Mouse (Mus musculus) hematopoietic stem cell, adult 5-6 weeks (primary cell): ENCODE measurements around the gene Kcnn4. TPM values are rescaled to one million over a fixed set of nuclear protein-coding genes. Genes with fewer than 3 reads are reported as not detected.

Experiments
- ATAC-seq, 2 experiments: fragments of 125-278 bp in 1 of 2; replicated peaks in 1 of 2; 2 replicates each; pipeline ENCODE4 v1.8.0; 2016 to 2017; ENCODE audit warnings: inconsistent platforms in 2 of 2, mild to moderate bottlenecking in 2 of 2, moderate number of reproducible peaks in 2 of 2, low read depth in 1 of 2, moderate TSS enrichment in 1 of 2; ENCODE audit not compliant: low FRiP score in 2 of 2, poor library complexity in 2 of 2, severe bottlenecking in 2 of 2, insufficient read depth in 1 of 2, low TSS enrichment in 1 of 2
- total RNA-seq: library from RNA; stranded (forward); fragments of 172-1452, 232-1000 nt; gene quantifications from 2 replicates; pipeline ENCODE4 v1.2.3, GENCODE M21; 2017

The Kcnn4 gene
- total RNA-seq, 1 experiment from 2014 or later: 75.9 TPM

DNA sequence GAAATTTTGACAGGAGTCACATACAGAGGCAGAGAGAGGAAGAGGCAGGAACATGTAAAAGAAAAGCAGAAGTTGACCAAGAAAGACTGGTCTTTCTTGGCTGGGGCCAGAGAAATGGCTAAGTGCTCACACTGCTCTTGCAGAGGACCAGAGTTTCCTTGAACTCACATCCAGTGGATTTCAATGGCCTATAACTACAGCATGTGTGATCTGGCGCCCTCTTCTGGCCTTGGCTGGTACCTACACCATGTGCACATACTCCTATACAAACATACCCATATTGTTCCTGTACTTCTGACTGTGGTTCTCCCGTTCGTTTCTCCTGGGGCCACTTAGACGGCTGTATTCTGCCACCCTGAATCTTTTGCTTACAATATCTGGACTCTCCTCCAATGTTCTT, 9.1 kb upstream of the Kcnn4 start:
- peak; percentile 23 to 27; a peak in 2 of 4 replicates for ATAC-seq

DNA sequence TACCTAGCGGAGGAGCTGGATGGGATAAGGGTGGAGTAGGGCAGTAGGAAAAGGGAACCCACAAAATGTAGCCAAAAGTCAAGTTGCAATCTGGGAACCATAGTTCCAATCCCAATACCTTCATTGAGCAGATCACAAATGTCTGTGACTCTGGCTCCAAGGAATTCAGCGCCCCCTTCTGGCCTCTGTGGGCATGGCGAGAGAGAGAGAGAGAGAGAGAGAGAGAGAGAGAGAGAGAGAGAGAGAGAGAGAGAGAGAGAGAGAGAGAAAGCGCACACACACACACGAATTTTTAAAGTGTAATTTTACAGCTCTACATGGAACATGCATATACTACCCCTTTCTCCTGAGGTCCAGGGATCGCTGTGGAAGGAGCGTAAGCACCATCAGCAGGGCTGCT, 6.8 kb upstream of the Kcnn4 start:
- no peak for ATAC-seq

DNA sequence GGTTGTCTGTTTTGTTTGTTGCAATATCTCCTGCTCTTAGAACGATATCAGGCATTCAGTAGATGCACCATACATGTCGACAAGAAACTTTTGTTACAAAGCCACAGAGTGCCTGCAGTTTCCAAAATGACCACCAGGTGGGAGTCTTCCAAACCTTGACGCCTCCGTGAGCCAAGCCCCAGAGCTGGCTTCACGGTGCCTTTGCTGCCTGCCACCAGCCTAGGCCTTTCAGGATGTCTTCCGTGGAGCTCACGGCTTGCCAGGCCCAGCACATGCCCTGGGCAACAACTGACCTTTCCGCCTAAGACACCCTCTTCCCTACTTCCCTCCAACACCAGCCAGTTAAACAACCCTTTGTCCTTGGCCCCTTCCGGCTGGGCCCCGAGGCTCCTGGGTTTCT, 5.2 kb upstream of the Kcnn4 start:
- ATAC-seq: peak; percentile 61 to 66

DNA sequence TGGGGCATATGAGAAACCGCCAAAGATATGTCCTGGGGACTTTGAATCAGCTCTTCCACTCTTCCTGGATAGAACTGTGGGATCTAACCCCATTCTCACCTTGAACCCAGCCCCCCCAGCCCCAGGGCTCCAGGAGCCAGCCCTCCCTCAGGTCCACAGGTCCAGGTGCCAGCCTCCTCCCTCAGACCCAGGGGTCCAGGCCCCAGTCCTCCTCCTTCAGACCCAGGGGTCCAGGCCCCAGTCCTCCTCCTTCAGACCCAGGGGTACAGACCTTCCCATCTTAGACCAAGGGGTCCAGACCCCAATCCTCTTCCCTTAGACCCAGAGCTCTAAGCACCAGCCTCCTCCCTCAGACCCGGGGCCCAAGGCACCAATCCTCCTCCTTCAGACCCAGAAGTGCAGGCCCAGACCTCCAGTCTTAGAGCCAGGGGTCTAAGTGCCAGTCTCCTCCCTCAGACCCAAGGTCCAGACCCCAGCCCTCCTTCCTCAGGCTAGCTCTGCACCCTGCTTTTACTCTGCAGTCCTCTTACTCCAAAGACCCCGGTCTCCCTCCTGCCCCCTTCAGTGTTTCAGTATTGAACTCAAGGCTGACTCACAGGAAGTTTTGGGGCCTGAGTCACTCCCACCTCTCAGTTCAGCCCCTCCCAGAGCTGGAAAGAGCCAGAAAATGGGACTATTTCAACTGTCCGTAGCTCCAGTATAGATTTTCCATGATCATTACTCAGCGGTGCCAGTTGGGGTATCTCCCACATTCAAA, 4.6 kb upstream of the Kcnn4 start:
- ATAC-seq: no peak

DNA sequence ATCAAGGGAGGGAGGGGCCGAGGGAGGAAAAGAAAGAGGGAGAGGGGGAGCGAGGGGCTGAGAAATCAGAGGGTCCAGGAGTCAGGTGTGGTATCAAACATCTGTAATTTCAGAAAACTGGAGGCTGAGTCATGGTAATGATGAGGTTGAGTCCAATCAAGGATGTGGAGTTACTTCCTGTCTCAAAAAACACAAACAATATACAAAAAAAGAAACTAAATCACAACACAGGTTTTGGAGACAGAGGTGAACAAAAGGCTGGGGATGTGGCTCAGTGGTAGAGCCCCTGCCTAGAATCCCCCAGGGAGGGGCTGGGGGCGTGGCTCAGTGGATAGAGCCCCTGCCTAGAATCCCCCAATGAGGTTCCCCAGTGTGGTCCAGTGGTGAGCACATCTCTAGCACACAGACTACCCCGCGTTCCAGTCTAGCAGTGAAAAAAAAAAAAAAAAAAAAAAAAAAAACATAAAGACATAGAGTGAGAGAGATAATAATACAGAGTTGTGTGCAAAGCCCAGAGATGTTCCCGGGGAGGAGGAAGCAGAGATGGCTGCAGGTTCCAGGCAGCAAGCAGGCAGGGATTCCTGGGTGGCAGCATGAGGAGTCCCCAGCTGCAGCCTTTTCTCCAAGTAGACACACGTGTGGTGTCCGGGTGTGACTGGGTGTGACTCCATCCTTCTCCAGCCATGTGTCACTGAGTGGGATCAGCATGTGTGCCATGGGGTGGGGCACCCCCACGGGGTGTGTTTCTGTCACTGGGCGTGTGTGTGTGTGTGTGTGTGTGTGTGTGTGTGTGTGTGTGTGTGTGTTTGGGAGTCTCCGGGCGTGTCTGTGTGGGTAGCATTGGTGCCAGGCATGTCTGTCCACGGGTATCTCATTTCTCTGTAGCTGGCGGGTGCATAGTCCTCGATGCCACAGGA, 3.1 kb upstream of the Kcnn4 start:
- ATAC-seq: no peak

DNA sequence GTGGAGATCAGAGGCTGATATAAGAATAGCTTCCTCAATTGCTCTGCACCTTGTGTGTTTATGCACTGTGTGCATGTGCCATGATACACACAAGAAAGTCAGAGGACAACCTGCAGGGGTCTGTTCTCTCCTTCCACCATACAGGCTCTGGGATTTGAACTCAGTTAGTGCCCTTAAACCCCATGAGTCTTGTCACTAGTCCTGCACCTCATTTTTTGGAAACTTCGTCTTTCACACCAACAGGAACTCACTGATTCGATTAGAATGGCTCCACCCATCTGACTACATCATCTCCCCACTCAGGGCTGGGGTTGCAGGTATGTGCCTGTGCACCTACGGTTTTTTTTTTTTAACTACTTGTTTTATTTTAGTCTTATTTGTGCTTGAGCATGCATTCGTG, 1.8 kb upstream of the Kcnn4 start:
- ATAC-seq: no peak

DNA sequence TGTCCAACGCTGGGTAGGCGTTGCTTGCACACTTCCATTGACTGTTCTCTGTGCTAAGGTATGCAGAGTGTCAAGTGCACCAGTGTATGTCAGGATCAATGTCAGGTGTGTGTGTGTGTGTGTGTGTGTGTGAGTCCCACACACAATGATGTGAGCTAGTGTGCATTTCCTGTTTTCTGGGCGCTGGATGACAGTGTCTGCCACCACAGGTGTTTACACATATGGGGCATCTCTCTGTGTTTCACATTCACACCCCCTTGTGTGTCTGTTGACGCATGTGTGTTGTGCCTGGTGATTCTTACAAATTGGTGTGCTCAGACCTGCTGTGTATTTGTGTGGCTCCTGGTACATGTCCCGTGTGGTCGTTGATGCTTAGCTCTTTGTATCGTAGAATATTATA, 1.1 kb upstream of the Kcnn4 start:
- no peak for ATAC-seq

DNA sequence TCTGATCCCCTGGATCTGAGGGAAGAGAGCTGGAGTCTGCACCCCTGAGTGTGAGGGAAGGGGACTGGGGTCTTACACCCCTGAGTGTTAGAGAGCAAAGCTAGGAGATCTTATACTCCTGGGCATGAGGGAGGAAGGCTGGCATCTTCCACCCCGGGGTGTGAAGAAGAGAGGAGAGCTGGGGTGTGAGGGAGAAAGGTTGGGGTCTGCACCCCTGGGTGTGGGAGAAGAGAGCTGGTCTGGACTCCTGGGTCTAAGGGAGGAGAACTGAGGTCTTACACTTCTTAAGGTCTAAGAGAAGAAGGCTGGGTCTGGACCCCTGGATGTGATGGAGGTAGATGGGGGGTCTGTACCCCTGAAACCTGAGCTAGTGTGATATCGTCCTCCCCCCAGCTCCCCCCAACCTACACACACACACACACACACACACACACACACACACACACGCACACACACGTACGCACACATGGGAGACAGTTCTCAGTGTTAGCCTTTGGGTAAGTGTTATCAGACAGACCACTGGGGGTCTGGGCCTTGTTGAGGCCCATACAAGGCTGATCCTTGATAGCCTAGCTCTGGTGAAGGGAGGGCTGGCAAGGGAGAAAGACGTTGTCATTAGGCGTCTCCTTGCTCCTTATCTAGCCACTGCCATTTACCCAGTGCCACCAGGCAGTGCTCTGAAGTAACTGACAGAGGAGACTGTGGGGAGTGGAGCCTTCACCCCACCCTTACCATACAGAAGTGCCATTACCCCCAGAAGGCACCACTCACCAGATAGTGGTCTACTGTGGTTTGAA, 1.1 kb downstream of the Kcnn4 start:
- 0 out of 4 replicates have a peak, but pooled peaks of 1 of the 2 experiments have one; percentile 6 for ATAC-seq

DNA sequence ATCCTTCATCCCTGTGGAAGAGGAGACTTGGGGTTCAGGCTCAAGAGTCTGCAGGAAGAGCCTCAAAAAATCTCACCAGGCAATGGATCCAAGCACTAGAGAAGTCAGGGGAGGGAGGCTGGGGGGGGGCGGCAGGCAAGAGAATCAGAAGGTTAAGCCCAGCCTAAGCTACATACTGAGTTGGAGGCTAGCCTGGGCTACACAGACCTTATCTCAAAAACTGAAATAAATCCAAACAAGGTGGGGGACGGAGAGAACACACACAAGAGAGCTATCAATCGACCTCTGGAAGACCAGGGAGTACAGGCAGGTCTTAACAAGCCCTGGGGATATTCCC, 1.7 kb downstream of the Kcnn4 start:
- no peak for ATAC-seq

DNA sequence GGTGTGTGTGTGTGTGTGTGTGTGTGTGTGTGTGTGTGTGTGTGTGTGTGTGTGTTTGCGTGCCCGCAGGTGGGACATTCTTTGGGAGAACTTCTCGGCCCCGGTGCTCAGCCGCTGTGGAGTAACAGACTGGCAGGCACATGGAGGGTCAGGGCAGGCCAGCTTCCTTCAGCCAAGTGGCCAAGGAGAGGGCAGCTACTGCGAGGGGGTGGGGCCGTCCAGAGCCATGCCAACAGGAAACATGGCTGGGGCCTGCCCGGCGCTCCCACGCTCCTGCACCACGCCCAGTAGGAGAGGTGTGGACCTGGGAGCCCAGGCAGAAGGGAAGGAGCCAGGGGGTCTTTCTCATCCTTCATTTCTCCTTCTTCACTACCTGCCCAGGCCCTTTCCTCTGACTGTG, 2.2 kb downstream of the Kcnn4 start:
- no peak for ATAC-seq

DNA sequence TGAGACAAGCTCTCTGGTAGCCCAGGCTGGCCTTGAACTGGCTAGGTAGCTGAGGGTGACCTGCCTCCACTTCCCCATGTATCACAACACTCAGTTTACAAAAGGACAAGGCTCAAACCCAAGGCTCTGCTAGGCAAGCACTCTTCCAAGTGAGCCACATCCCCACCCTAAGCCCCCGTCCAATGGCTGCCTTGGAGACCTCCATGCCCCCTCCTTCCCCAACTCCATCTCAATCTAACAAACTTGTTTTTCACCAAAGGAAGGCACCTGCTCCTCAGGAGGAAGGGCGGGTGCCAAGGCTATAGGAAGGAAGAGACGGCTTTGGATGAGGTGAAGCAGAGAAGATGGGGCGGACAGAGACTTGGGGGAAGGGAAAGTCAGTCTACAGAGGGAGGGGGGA, 2.7 kb downstream of the Kcnn4 start:
- no peak for ATAC-seq

DNA sequence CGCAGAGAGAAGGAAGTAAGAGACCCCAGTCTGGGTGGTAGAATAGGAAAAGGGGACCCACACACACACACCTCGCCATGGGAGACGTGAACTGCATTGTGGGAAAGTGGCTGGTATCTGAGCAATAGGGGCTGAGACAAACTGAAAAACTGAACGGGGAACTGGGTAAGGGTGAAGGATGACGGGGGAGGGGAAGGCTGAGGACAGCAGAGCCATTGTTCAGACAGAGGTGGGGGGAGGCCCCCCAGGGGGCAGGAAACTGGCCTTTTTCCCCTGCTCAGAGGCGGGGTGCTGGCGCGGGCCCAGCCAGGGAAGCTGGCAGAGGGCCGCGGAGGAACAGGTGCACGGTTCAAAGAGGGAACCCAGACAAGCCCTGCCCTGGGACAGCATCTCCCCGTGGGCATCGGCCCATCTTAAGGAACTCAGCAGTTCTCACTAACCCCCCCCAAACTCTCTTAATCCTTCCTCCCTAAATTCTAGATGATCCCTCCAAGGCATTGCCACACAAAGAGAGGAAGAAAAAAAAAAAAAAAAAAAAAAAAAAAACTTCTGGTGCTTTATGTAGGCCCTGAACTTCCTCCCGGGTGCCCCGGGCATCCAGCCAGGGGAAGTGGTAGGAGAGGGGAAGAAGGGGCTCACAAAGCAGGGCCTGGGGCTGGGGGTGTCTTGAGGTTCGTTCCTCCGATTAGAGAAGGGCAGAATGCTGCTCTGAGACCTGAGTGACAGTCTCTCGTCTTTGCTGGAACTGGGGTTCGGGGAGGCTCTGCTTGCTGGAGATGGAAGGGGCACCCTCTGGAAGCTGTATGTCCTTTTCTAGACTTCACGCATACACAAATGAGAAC, 3.7 kb downstream of the Kcnn4 start:
- peak; percentile 48 to 55 for ATAC-seq

DNA sequence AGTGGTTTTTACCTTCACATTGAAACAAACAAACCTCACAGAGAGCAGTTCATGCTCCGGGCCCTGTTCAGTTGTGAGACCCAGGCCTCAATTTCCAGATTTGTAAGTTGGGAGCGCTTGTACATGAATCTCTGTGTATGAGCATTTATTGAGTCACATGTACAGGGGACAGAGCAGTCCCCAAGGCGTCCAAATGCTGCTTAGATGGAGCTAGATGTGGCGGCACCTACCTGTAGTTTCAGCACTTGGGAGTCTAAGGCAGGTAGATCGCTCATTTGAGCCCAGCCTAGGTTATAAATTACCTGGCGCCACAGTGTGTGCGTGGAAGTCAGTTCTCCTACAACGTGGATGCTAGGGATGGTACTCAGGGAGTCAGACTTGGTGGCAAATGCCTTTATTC, 6.4 kb downstream of the Kcnn4 start:
- ATAC-seq: no peak

DNA sequence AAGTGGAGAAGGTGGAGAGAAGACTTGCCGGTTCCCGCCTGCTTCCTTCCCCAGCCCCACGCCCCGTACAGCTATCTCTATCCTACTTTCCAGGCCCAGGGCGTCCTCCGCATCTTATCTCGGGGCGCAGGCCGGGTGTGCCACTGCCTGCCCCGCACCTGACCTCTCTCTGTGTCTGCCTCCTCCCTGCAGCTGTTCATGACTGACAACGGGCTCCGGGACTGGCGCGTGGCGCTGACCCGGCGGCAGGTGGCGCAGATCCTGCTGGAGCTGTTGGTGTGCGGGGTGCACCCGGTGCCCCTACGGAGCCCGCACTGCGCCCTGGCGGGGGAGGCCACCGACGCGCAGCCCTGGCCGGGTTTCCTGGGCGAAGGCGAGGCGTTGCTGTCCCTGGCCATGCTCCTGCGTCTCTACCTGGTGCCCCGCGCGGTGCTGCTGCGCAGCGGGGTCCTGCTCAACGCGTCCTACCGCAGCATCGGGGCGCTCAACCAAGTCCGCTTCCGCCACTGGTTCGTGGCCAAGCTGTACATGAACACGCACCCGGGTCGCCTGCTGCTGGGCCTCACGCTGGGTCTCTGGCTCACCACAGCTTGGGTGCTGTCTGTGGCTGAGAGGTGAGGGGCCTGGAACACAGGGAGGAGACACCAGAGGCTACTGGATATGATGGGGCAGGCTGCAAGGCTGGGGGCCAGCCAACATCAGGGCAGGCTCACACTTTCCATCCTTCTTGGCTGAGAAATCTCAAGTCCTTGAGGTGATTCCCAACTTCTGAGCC, 7.2 kb downstream of the Kcnn4 start:
- peak in 1 of 2 experiments; percentile 39; a peak in 2 of 4 replicates for ATAC-seq

DNA sequence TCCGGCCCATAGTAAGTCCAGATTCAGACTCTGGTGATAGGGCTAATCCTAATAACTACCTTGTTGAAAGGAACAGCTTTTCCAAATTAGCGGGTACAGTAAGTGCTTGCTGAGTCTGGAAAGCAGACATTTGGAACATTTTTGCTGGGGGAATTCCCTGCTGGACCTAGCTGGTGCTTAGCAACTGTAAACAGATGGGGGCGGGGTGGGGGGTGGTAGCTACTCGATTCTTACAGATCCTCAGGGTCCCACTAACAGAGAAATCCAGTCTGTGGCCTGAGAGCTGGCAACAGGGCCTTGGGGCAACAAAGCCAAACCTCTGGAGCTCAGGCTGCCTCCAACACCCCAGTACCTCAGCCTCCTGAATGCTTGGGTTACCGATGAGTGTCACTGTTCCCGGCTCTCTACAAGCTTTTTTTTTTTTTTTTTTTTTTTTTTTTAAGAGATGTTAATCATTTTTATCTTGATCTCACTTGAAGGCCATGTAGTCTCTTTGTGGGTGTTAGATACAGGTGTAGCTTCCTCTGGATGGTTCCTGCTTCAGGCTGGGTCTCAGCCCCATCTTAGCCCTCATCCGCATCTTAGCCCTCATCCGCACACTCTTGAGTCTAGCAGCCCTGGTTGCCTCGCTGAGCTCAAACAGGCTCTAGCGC, 8.1 kb downstream of the Kcnn4 start:
- no peak for ATAC-seq

DNA sequence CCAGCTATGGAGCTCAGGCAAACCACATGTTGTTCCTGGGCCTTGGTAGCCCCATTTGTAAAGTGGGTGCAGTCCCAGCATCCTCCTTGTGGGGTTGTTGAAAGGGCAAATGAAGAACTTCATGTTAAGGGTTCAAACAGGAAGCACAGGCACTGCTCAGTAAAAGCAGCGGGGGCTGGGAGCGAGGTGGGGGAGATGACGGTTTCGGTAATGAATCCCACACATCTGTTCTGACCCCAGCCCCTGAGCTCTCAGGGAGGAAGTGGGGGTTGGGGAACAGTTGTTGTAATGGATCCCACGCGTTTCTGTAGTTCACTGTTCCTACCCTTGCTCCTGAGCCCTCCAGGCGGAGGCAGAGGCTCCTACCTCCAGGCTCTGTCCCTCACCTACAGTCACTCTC, 9.9 kb downstream of the Kcnn4 start:
- peak; percentile 19 to 20; a peak in 2 of 4 replicates for ATAC-seq
